Mouse (Mus musculus) testis, adult 2 months (tissue): ENCODE results near the gene Klhl4. TPM values are rescaled to one million over a fixed set of nuclear protein-coding genes. Genes with fewer than 3 reads are reported as not detected.

ENCODE experiments used
- H3K27ac ChIP-seq: fragments of 200-500 bp; 2 replicates; pipeline ENCODE4 v1.5.1; 2012; ENCODE audit warnings: low read depth, low read length; ENCODE audit not compliant: control insufficient read depth, insufficient read depth
- H3K27me3 ChIP-seq: fragments of 200-500 bp; 2 replicates; pipeline ENCODE4 v1.6.1; 2012; ENCODE audit warnings: mild to moderate bottlenecking, low read length, moderate library complexity; ENCODE audit not compliant: control insufficient read depth, insufficient read depth
- H3K36me3 ChIP-seq: fragments of 200-500 bp; 2 replicates; pipeline ENCODE4 v1.6.1; 2012; ENCODE audit warnings: mild to moderate bottlenecking, low read length; ENCODE audit not compliant: control insufficient read depth, insufficient read depth
- H3K4me1 ChIP-seq: fragments of 200-500 bp; 2 replicates; pipeline ENCODE4 v1.6.1; 2012; ENCODE audit warnings: low read length; ENCODE audit not compliant: control insufficient read depth, insufficient read depth
- H3K4me3 ChIP-seq: fragments of 200-500 bp; 2 replicates; pipeline ENCODE4 v1.5.1; 2012; ENCODE audit warnings: low read depth, mild to moderate bottlenecking, low read length, moderate library complexity, mixed read lengths; ENCODE audit not compliant: control insufficient read depth
- CTCF ChIP-seq: fragments of 200-500 bp; IDR thresholded peaks from 2 replicates; pipeline ENCODE4 v1.5.1; 2012; ENCODE audit warnings: low read depth, mild to moderate bottlenecking, inconsistent platforms, low read length, moderate library complexity; ENCODE audit not compliant: control insufficient read depth, insufficient read depth, insufficient replicate concordance
- POLR2A ChIP-seq: fragments of 200-500 bp; IDR thresholded peaks from 2 replicates; pipeline ENCODE4 v1.6.1; 2012; ENCODE audit warnings: low read depth, mild to moderate bottlenecking, inconsistent platforms, low read length, moderate library complexity; ENCODE audit not compliant: control insufficient read depth
- polyA plus RNA-seq: library from polyadenylated mRNA; depleted of rRNA; stranded (reverse); fragments of >200 nt; gene quantifications from 2 replicates; pipeline ENCODE4 v1.2.3, GENCODE M21; 2012; rRNA removed

Klhl4 gene
- 0.23 and 0.30 TPM in 2 replicates for polyA plus RNA-seq

- H3K27ac ChIP-seq = no peak within 1 kb of the TSS
- H3K4me3 ChIP-seq = no peak within 1 kb of the TSS
- no peaks in the 10 kb centered on the region for H3K4me1 ChIP-seq
- TF ChIP-seq POLR2A = no peak
- TF ChIP-seq CTCF = no peak
- no peaks in the 10 kb centered on the region for H3K27me3 ChIP-seq
- H3K36me3 ChIP-seq = no peaks in the 10 kb centered on the region
Measured at GRCm38 (mm10) chrX:114473782-114474731, at the start of gene Klhl4. Gene Klhl4 (plus strand): TSS chrX:114474333.

- no peaks in the 10 kb centered on the region for H3K36me3 ChIP-seq
- H3K4me3 ChIP-seq = no peak overlapping the region
- H3K27ac ChIP-seq = no peak overlapping the region
- H3K27me3 ChIP-seq = no peaks in the 10 kb centered on the region
- H3K4me1 ChIP-seq = no peaks in the 10 kb centered on the region
- TF ChIP-seq POLR2A (no peak), CTCF (no peak)
Measured at GRCm38 (mm10) chrX:114484153-114484552, 10.0 kb downstream of the Klhl4 start.

GRCm38 (mm10) chrX:114486691-114487090 lies 12.6 kb downstream of the Klhl4 start:
- Histone ChIP-seq H3K27me3 (no peaks in the 10 kb centered on the region), H3K36me3 (no peaks in the 10 kb centered on the region), H3K4me1 (no peaks in the 10 kb centered on the region), H3K27ac (no peak overlapping the region), H3K4me3 (no peak overlapping the region)
- TF ChIP-seq CTCF = no peak
- no peak for TF ChIP-seq POLR2A

- H3K4me1 ChIP-seq = no peaks in the 10 kb centered on the region
- TF ChIP-seq POLR2A (no peak), CTCF (no peak)
- no peak overlapping the region for H3K27ac ChIP-seq
- no peaks in the 10 kb centered on the region for H3K27me3 ChIP-seq
- H3K4me3 ChIP-seq = no peak overlapping the region
- H3K36me3 ChIP-seq = no peaks in the 10 kb centered on the region
Measured at GRCm38 (mm10) chrX:114558141-114558540, 84.0 kb downstream of the Klhl4 start.

GRCm38 (mm10) chrX:114582311-114582710 lies 108.2 kb downstream of the Klhl4 start:
- Histone ChIP-seq H3K27ac (no peak overlapping the region), H3K4me3 (no peak overlapping the region), H3K36me3 (no peaks in the 10 kb centered on the region), H3K27me3 (no peaks in the 10 kb centered on the region), H3K4me1 (no peaks in the 10 kb centered on the region)
- TF ChIP-seq CTCF (no peak), POLR2A (no peak)
